Mouse (Mus musculus) liver, embryonic 14.5 days (tissue): ENCODE measurements around the gene Ccdc51. TPM values are rescaled to one million over a fixed set of nuclear protein-coding genes. Genes with fewer than 3 reads are reported as not detected.
A peak's percentile ranks its signal among the peaks of the same experiment; 100 is the strongest.

Experiments
- ATAC-seq: fragments of 200-750 bp; cut with Nextera tagmentation; 2 replicates; pipeline ENCODE4 v1.8.0; 2017; ENCODE audit warnings: moderate number of reproducible peaks, mild to moderate bottlenecking, moderate library complexity; ENCODE audit not compliant: insufficient read depth
- DNase-seq, 3 experiments: peaks; one replicate each; pipeline ENCODE4 v3.0.0-alpha.2; 2012 to 2013; ENCODE audit warnings: low read depth in 3 of 3, low spot score in 3 of 3
- H3K27ac ChIP-seq: fragments of 300-500 bp; sonication (generic); 2 replicates; pipeline ENCODE4 v1.5.1; 2014; ENCODE audit warnings: moderate library complexity, mild to moderate bottlenecking, control low read depth, inconsistent platforms
- H3K27me3 ChIP-seq: fragments of 300-500 bp; sonication (generic); 2 replicates; pipeline ENCODE4 v1.6.1; 2014; ENCODE audit warnings: mild to moderate bottlenecking, low read length, moderate library complexity; ENCODE audit not compliant: control insufficient read depth, insufficient read depth
- H3K36me3 ChIP-seq: fragments of 300-500 bp; sonication (generic); replicated peaks from 2 replicates; pipeline ENCODE4 v1.6.1; 2014; ENCODE audit warnings: low read depth; ENCODE audit not compliant: control insufficient read depth, insufficient read depth
- H3K4me1 ChIP-seq, 2 experiments: fragments of 200-500 bp in 1 of 2; fragments of 300-500 bp in 1 of 2; sonication (generic) in 1 of 2; replicated peaks; 2 replicates each; pipeline ENCODE4 v1.6.1; 2012 to 2014; ENCODE audit warnings: antibody characterized with exemption in 1 of 2, inconsistent platforms in 1 of 2, low read length in 1 of 2; ENCODE audit not compliant: control insufficient read depth in 2 of 2, insufficient read depth in 2 of 2
- H3K4me2 ChIP-seq: fragments of 300-500 bp; sonication (generic); 2 replicates; pipeline ENCODE4 v1.6.1; 2014; ENCODE audit warnings: low read depth, mild to moderate bottlenecking, control low read depth, moderate library complexity
- H3K4me3 ChIP-seq, 2 experiments: fragments of 200-500 bp in 1 of 2; fragments of 300-500 bp in 1 of 2; sonication (generic) in 1 of 2; 2 replicates each; pipeline ENCODE4 v1.5.1; 2012 to 2014; ENCODE audit warnings: low read depth in 2 of 2, low read length in 2 of 2, mild to moderate bottlenecking in 2 of 2, control low read depth in 1 of 2, inconsistent platforms in 1 of 2, moderate library complexity in 1 of 2; ENCODE audit not compliant: insufficient read depth in 1 of 2
- H3K9ac ChIP-seq: fragments of 300-500 bp; sonication (generic); replicated peaks from 2 replicates; pipeline ENCODE4 v1.6.1; 2014; ENCODE audit warnings: mild to moderate bottlenecking, control low read depth, moderate library complexity
- H3K9me3 ChIP-seq: fragments of 300-500 bp; sonication (generic); 2 replicates; pipeline ENCODE4 v1.6.1; 2016; ENCODE audit warnings: low read length, mixed read lengths; ENCODE audit not compliant: control insufficient read depth
- CTCF ChIP-seq: IDR thresholded peaks from 2 replicates; pipeline ENCODE4 v1.5.1; 2016; ENCODE audit warnings: antibody characterized with exemption, low read depth, control low read depth
- EP300 ChIP-seq: IDR thresholded peaks from 2 replicates; pipeline ENCODE4 v1.6.1; 2016; ENCODE audit warnings: antibody characterized with exemption, low read depth
- WGBS: fragments of 180-500 bp; shearing (Covaris S2); extraction: QIAGEN DNeasy Blood & Tissue Kit; methylation state at CpG from one replicate; pipeline ENCODE4 v1.1.7; 2014; ENCODE audit not compliant: insufficient replicate concordance; 5-methylcytosine and 5-hydroxymethylcytosine counted together
- polyA plus RNA-seq, 2 experiments: library from polyadenylated mRNA; depleted of rRNA in 1 of 2; stranded (reverse) in 1 of 2; unstranded in 1 of 2; fragments of >200 nt; fragmentation: Nextera tagmentation in 1 of 2; extraction: Ambion mirVana in 1 of 2; gene quantifications; 2 replicates each; pipeline versions ENCODE4 v1.2.1 to v1.2.3; 2012 to 2014

Gene Ccdc51
- polyA plus RNA-seq (2012; rRNA removed) = 5.4 and 7.1 TPM in 2 replicates
- polyA plus RNA-seq (2014; fragmentation: Nextera tagmentation; extraction: Ambion mirVana) = 12.1 and 14.9 TPM in 2 replicates

DNA sequence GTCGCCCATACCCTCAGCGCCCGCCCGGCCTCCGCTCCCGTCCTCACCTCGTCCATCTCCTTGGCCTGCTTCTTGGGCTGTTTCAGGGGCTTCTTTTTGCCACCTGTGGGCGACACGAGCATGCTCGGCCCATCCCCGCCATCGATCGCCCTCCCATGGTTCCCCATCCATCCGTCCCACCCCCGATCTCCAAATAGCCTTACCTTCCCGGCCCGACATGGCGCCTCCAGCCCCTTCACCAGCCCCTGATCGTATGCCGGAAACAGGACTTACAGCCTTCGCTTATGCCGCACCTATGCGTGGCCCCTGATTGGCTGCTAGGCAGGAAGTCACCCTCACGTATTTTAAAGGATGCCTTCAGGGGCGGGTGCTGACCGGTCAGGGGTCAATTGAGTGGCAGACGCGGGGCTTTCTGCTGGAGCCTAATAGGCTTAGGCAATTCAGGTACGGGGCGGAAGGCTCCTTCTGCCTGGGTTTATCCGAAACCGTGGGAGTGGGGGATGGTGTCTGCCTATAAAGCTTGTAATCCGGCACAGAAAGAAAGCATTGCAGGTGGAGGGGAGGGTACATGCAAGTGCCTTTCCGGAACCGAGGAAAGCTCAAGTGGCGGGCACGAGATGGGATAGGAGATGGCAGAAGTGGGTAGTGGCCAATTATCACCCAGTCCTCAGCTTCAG, at the start of gene Ccdc51, which contains the start of gene Tma7:
Gene Ccdc51 (plus strand): TSS at position 370 of the 677 bp plus-strand sequence.
Gene Tma7 (minus strand): TSS at position 464 of the 677 bp plus-strand sequence.
- Histone ChIP-seq H3K27ac (peak within 1 kb of the TSS; percentile 63), H3K4me1 (peaks cover 7 to 9% of the 10 kb centered on the region in 2 experiments), H3K9ac (peak within 1 kb of the TSS; percentile 92), H3K27me3 (no peaks in the 10 kb centered on the region), H3K9me3 (no peaks in the 10 kb centered on the region), H3K36me3 (peaks cover 9% of the 10 kb centered on the region), H3K4me3 (peak within 1 kb of the TSS; percentile 87 to 88), H3K4me2 (peak within 1 kb of the TSS; percentile 91)
- WGBS = under 1% methylated on average over 37 of the region's 37 CpGs
- TF ChIP-seq CTCF (no peak), EP300 (no peak)
- ATAC-seq (peak; percentile 99), DNase-seq (peak; percentile 79 to 83 (median 82))

DNA sequence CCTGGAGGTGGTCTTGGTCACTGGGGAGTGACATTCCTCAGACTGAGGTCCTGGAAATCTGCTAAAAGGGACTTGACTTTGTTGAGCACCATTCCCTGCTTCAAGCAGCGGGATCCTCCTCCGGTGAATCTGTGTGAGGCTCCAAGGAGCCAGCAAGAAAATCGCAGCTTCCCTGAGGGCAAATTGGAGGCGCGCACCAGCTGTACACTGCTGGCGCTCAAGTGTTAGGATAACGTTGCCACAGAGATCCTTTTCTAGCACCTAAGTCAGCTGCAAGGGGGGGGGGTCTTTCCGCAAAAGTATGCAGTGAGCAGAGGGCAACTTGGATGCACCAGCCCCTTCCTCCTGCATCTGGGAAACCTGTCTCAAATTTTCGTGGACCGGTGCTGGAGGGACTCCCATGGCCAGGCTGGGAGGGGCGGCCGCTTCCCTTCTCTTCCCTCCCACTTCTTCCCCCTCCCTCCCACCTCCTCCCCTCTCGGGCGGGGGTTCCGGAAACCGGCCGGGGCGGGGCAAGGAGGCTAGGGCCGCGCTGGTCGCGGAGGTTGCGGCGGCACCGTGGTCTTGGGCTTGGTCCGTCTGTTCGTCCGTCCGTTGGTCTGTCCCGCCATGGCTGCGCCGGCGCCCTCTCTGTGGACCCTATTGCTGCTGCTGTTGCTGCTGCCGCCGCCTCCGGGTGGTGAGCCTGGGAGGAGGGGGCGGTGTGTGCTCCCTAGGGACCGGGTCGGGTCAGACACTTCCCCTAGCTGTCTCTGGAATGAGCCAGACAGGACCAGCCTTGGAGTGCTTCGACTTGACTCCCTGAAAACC, 44.0 kb upstream of the Ccdc51 start, which contains the start of gene Shisa5:
Gene Shisa5 (plus strand): TSS at position 480 of the 810 bp plus-strand sequence.
- DNase-seq (no peak), ATAC-seq (peak; percentile 78)
- H3K36me3 ChIP-seq = no peaks in the 10 kb centered on the region
- peaks cover 2% of the 10 kb centered on the region in 2 experiments; a peak in 1 of 4 replicates for H3K4me1 ChIP-seq
- no peak within 1 kb of the TSS for H3K27ac ChIP-seq
- under 1% methylated on average over 40 of the region's 40 CpGs for WGBS
- peak within 1 kb of the TSS; percentile 55 for H3K9ac ChIP-seq
- H3K4me3 ChIP-seq = peak within 1 kb of the TSS; percentile 61 to 65
- TF ChIP-seq EP300 (no peak), CTCF (no peak)
- H3K4me2 ChIP-seq = peak within 1 kb of the TSS; percentile 71
- H3K27me3 ChIP-seq = peaks cover 2% of the 10 kb centered on the region; the same call in 1 of the 2 replicates
- H3K9me3 ChIP-seq = no peaks in the 10 kb centered on the region

- DNase-seq = no peak
- no peak for ATAC-seq
- Histone ChIP-seq H3K36me3 (no peaks in the 10 kb centered on the region), H3K9ac (peak overlapping the region; percentile 5; the same call in 1 of the 2 replicates), H3K4me1 (peaks cover 2% of the 10 kb centered on the region in 2 experiments; a peak in 1 of 4 replicates), H3K4me3 (peak overlapping the region; percentile 61 to 65), H3K27ac (no peak overlapping the region), H3K4me2 (peak overlapping the region; percentile 71), H3K27me3 (peaks cover 2% of the 10 kb centered on the region; the same call in 1 of the 2 replicates), H3K9me3 (no peaks in the 10 kb centered on the region)
- TF ChIP-seq CTCF = no peak
- 21% methylated on average over 8 of the region's 8 CpGs for WGBS
Measured at GRCm38 (mm10) chr9:109038901-109039364, 43.4 kb upstream of the Ccdc51 start.

DNA sequence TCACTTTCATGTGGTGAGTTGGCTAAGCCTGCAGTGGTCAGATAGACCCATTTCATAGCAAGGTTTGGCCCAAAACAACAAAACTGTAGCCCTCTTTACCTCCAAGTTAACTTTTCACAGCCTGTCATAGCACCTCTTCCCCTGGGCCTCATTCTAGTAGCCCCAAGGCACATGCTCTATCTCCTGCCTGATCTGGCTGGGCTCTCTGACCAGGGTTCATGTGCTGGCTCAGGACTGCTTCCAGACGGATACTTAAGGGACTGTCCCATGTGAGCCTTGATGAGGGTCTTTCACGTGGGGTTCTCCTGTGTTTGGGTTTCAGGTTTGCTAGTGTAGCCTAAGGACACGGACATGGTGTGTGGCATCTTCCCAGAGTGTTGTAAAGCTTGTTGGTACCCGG, 42.6 kb upstream of the Ccdc51 start:
- Histone ChIP-seq H3K27ac (no peak overlapping the region), H3K36me3 (no peaks in the 10 kb centered on the region), H3K4me3 (no peak overlapping the region), H3K9me3 (no peaks in the 10 kb centered on the region), H3K27me3 (peaks cover 2% of the 10 kb centered on the region; the same call in 1 of the 2 replicates), H3K4me2 (no peak overlapping the region), H3K9ac (no peak overlapping the region), H3K4me1 (peaks cover 2% of the 10 kb centered on the region in 2 experiments; a peak in 1 of 4 replicates)
- no peak for DNase-seq
- 62% methylated on average over 4 of the region's 4 CpGs for WGBS
- TF ChIP-seq EP300 = no peak
- no peak for TF ChIP-seq CTCF
- ATAC-seq = no peak
